Mouse (Mus musculus) right cerebral cortex, postnatal 4 days (tissue): Measurements from ENCODE around the gene Eid3.

Experiments used
- DNase-seq: peaks from one replicate; pipeline ENCODE4 v3.0.0-alpha.2; 2022

Gene Eid3

GRCm38 (mm10) chr10:82863106-82863680 lies 3.2 kb upstream of the Eid3 start:
- DNase-seq, result no peak

GRCm38 (mm10) chr10:82863827-82864226 lies 2.6 kb upstream of the Eid3 start:
- no peak for DNase-seq

GRCm38 (mm10) chr10:82866832-82867231 lies 406 bp downstream of the Eid3 start:
- DNase-seq, result no peak

GRCm38 (mm10) chr10:82868418-82869086 lies 2.1 kb downstream of the Eid3 start:
- no peak for DNase-seq

GRCm38 (mm10) chr10:82875446-82875845 lies 9.0 kb downstream of the Eid3 start:
- DNase-seq, result no peak

DNA sequence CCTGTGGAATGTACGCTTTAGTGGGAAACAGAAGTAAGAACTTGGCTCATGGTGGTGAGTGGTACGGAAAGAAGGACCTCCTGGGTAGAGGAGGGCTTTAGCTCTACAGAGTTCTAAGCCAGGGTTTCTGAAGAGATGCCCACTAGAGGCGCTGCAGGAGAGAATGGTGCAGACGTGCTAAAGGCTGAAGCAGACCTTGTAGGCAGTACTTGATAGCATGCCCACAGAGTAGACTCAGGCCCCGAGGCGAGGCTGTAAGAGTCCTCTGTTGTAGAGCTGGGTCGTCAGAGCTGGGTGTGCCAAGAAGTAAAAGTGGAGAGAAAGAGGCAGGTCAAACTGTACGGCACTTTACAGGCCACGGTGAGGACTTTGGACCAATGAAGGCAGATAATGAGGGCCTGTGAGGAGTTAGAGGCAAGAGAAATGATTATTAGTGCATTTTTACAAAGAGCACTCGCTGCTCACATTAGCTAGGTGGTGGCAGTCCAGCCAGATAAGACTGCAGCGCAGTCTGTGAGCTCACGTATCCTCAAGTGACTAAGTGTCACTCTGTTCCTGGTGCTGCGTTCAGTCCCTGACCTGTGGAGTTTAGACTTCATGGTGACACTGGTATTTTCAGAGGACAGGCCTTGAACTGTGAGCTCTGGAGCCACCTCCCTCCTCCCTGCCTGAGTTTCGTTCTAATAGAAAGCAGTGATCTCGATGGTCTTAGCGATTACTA lies 9.8 kb downstream of the Eid3 start:
- DNase-seq, result peak; percentile 49

DNA sequence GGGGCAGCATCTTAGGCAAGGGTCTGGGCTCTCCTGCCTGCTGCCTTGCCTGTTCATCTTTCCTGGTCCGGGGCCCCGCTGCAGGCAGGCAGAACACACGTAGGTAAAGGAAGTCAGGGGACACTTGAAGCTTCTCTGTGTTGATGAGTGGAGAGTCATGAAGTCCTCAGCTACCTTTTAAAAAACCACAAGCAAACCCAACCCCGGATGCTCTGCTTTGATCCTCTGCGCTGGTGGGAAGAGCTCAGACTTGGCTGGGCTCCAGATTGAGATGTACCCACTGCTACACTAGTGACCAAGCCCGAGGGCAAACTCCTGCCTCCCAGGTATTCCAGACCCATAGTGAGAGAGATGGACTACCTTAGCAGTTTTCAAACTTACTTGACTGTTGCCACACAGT lies 20.9 kb downstream of the Eid3 start:
- DNase-seq, result no peak

GRCm38 (mm10) chr10:82888576-82888975 lies 22.1 kb downstream of the Eid3 start:
- no peak for DNase-seq

GRCm38 (mm10) chr10:82889447-82889973 lies 23.1 kb downstream of the Eid3 start:
- DNase-seq, result no peak

DNA sequence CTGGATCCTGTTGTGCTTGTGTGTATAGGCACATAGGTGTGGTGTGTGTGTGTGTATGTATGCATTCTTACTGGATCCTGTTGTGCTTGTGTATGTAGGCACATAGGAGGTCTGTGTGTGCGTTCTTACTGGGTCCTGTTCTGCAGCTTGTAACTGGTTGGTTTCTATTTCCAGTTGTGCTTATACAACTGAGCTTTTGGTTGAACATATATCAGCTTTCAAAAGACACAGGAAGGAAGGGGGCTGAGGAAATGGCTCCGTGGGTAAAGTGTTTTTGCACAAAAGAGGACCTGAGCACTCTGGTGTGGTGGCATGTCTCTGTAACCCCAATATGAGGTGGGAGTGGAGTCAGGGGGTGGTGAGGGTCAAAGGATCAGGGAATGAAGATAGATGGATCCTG lies 24.5 kb downstream of the Eid3 start:
- DNase-seq, result no peak

DNA sequence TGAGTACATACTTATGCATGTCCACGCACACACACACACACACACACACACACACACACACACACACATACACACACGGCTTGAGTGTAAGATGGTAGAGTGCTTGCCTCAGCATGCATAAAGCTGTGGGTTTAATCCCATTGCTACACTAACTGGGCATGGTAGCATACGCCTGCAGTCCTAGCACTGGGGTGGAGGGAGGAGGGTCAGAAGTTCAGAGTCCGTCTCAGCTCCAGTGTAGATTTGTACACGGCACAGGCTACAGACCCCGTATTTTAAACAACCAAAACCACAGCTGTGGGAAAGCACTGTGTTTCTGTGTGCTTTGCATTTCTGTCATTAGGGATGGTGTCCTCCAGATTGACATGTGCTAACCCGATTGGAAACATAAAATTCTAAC lies 25.0 kb downstream of the Eid3 start:
- DNase-seq, result no peak

DNA sequence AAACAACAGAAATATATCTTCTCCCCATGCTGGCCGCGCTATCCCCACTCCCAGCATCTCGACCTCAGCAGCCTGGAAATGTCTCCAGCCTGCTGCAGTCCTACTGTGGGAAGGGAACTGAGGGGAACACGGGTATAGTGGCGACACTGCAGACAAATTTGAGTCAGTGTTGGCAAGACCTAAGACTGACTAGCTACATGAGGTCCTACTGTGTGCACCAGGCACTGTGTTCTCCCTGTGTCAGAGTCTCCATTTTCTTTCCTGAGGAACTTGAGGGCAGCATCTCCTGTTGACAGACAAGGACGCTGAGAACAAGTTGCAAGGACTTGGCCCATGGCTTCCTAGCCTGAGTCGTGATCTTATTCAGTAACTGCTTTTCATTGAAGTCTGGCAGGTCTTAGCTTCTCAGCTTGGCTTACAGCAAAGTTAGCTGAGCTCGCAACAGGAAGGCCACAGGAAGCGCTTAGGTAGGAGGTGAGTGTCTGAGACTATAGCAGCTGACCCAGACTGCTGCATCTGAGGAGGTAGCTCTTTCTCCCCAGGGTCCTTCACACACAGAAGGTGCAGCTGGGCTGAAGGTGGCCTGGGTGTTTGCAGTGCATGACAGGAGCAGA lies 26.1 kb downstream of the Eid3 start:
- DNase-seq, result no peak

DNA sequence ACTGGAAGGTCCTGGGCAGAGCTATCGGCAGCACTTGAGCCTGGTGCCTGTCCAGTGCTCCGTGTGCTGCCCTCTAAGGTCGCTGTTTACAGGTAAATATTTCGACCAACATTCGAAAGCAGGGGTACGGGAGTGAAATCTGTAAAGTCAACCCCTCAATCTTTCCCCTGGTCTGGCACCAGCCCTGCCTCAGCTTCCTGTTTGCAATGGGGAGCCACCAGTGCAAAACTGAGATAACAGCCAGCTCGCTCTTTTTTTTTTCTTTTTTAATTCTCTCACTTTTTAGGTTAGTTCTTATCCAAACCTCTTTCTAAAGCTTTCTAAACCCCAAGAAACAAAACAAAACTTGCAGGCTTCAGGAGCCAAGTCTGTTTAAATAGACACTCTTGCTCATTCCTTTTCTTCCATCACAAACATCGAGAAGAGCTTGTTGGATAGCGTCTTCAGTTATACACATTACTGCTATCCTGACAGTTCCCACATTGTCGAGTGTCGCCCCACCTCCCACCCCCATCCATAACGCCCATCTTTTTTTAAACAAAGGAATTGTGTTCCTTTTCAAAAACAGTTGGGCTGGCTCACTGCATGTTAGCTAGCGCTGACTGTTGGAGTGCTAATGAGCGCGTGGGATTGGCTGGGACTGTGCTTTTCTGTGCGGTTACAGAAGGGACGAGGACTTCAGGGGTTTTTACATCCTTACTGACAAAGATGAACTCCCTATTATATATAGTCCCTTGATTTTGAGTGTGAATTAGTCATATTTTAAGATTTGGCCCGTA lies 27.6 kb downstream of the Eid3 start:
- DNase-seq, result peak; percentile 37

- DNase-seq, result no peak
Measured at GRCm38 (mm10) chr10:82897936-82898335, 31.5 kb downstream of the Eid3 start.

GRCm38 (mm10) chr10:82898893-82899292 lies 32.5 kb downstream of the Eid3 start:
- DNase-seq, result no peak

DNA sequence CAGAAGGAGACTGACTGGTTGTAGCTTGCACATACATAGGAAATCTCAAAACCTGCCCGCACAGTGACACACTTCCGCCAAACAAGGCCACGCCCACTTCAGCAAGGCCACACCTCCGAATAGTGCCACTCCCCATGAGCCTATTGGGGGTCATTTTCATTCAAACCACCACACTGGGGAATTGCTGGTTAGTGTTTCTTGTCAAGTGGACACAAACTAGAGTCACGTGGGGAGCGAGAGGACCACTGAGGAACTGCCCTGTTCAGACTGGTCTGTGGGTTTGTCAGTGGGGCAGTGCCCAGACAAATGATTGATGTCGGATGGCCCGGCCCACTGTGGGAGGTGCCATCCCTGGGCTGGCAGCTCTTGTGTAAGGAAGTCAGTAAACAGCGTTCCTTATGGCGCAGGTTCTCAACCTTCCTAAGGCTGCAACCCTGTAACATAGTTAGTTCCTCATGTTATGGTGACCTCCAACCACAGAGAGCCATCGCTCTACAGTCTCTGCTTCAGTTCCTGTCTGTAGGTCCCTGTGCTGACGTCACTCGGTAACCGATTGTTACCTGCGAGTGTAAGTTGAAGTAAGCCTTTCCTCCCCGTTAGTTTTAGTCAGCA lies 33.5 kb downstream of the Eid3 start:
- DNase-seq, result no peak

DNA sequence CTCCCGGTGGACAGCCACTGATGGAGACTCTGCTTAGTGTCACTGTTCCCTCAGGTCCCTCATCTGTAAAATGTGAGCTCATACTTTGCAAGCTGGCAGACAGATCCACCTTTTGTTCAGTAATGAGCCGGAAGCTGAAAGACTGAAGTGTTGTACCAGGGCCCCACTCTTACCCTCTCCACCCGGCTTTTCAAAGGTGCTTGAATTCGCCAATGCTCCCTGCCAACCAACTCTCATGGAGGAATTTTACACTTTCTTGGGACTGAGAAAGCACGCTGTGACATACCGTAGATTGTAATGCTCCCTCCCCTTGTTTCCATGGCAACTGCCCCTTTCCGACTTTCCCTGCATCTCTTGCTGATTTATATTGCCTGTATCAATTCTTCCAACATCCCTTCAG lies 34.1 kb downstream of the Eid3 start:
- peak; percentile 43 for DNase-seq

GRCm38 (mm10) chr10:82901436-82901835 lies 35.0 kb downstream of the Eid3 start:
- DNase-seq, result peak; percentile 85

- DNase-seq, result no peak
Measured at GRCm38 (mm10) chr10:82908526-82908925, 42.1 kb downstream of the Eid3 start.

GRCm38 (mm10) chr10:82909382-82909781 lies 43.0 kb downstream of the Eid3 start:
- peak; percentile 72 for DNase-seq

DNA sequence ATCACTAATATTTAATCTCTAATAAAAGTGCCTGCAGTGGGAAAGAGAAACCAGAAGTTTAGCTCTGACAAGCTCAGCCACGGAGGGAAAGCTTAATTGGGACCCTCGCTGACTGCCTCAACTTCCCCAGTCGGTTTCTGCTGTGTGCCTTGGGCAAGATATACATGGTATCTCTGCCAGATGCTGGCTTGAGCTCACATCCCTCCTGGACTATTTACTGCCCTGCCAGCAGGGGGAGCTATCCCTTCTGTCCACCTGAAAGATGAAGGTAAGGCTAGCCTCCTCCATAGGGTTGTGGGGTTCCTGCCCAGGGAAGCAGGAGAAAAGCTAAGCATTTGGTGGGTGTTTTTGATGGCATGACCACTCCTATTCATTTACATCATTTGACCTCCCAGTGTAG lies 43.8 kb downstream of the Eid3 start:
- DNase-seq, result no peak

- DNase-seq, result no peak
Measured at GRCm38 (mm10) chr10:82913238-82913637, 46.8 kb downstream of the Eid3 start.
